Mouse (Mus musculus): ENCODE results near the gene Scml2. TPM values are rescaled to one million over a fixed set of nuclear protein-coding genes. Genes with fewer than 3 reads are reported as not detected.
"Not testable (repeated sequence)": the region's sequence is repeated elsewhere in the genome, so short reads cannot be mapped to it uniquely, and the experiment has no call there.

Gene Scml2
- polyA plus RNA-seq (2014; fragmentation: Nextera tagmentation; extraction: Ambion mirVana): 2.0 and 2.7 TPM in 2 replicates

GRCm38 (mm10) chrX:161116893-161117292 lies at the start of gene Scml2:
Scml2 (plus strand) TSS chrX:161117193.
- DNase-seq (ENCODE audit: low spot score); ATAC-seq (replicated peaks; ENCODE audit: low FRiP score); H3K4me3 ChIP-seq (ENCODE audit: low read depth, low read length); H3K9me3 ChIP-seq (ENCODE audit: control insufficient read depth, low read length); H3K4me2 ChIP-seq; H3K4me1 ChIP-seq (replicated peaks; ENCODE audit: control insufficient read depth, insufficient read depth, low read length); H3K27me3 ChIP-seq (replicated peaks; ENCODE audit: control insufficient read depth, insufficient read depth, low read length); H3K27ac ChIP-seq (ENCODE audit: low read depth, low read length); H3K9ac ChIP-seq (ENCODE audit: low read depth, low read length); H3K36me3 ChIP-seq (ENCODE audit: control insufficient read depth, insufficient read depth, low read length): not testable (repeated sequence)
- WGBS: 80% methylated on average over 1 of the region's 14 CpGs

GRCm38 (mm10) chrX:161075576-161075975 lies 41.4 kb upstream of the Scml2 start:
- H3K27me3 ChIP-seq (replicated peaks; ENCODE audit: control insufficient read depth, insufficient read depth, low read length); H3K4me3 ChIP-seq (ENCODE audit: low read depth, low read length); H3K27ac ChIP-seq (ENCODE audit: low read depth, low read length); H3K36me3 ChIP-seq (ENCODE audit: control insufficient read depth, insufficient read depth, low read length); ATAC-seq (replicated peaks; ENCODE audit: low FRiP score); H3K9ac ChIP-seq (ENCODE audit: low read depth, low read length); H3K4me2 ChIP-seq; H3K4me1 ChIP-seq (replicated peaks; ENCODE audit: control insufficient read depth, insufficient read depth, low read length); H3K9me3 ChIP-seq (ENCODE audit: control insufficient read depth, low read length); DNase-seq (ENCODE audit: low spot score): not testable (repeated sequence)
- WGBS: 90% methylated on average over 6 of the region's 6 CpGs

- H3K9me3 ChIP-seq (ENCODE audit: control insufficient read depth, low read length): no peaks in the 10 kb centered on the region
- peak overlapping the region; percentile 61 for H3K4me2 ChIP-seq
- H3K4me3 ChIP-seq (ENCODE audit: low read depth, low read length): peak overlapping the region; percentile 51
- 0 out of 2 replicates have a peak, but pooled peaks cover 4% of the 10 kb centered on the region for H3K27me3 ChIP-seq (replicated peaks; ENCODE audit: control insufficient read depth, insufficient read depth, low read length)
- H3K9ac ChIP-seq (ENCODE audit: low read depth, low read length): peak overlapping the region; percentile 60
- no peak overlapping the region for H3K27ac ChIP-seq (ENCODE audit: low read depth, low read length)
- DNase-seq (ENCODE audit: low spot score): peak; percentile 51
- 21% methylated on average over 21 of the region's 22 CpGs for WGBS
- peak; percentile 97 for ATAC-seq (replicated peaks; ENCODE audit: low FRiP score)
- H3K36me3 ChIP-seq (ENCODE audit: control insufficient read depth, insufficient read depth, low read length): no peaks in the 10 kb centered on the region
- H3K4me1 ChIP-seq (replicated peaks; ENCODE audit: control insufficient read depth, insufficient read depth, low read length): no peaks in the 10 kb centered on the region
Observed at GRCm38 (mm10) chrX:161162314-161163068, 45.5 kb downstream of the Scml2 start.

- Histone ChIP-seq H3K9me3 (ENCODE audit: control insufficient read depth, low read length) (no peaks in the 10 kb centered on the region), H3K27ac (ENCODE audit: low read depth, low read length) (no peak overlapping the region), H3K4me2 (peak overlapping the region; percentile 61), H3K27me3 (replicated peaks; ENCODE audit: control insufficient read depth, insufficient read depth, low read length) (0 out of 2 replicates have a peak, but pooled peaks cover 4% of the 10 kb centered on the region), H3K9ac (ENCODE audit: low read depth, low read length) (peak overlapping the region; percentile 60), H3K4me3 (ENCODE audit: low read depth, low read length) (peak overlapping the region; percentile 51), H3K36me3 (ENCODE audit: control insufficient read depth, insufficient read depth, low read length) (no peaks in the 10 kb centered on the region), H3K4me1 (replicated peaks; ENCODE audit: control insufficient read depth, insufficient read depth, low read length) (no peaks in the 10 kb centered on the region)
- peak; percentile 49; the same call in 1 of the 2 replicates for ATAC-seq (replicated peaks; ENCODE audit: low FRiP score)
- DNase-seq (ENCODE audit: low spot score): no peak
- WGBS: 18% methylated on average over 6 of the region's 6 CpGs
Observed at GRCm38 (mm10) chrX:161163069-161163416, 46.0 kb downstream of the Scml2 start.

GRCm38 (mm10) chrX:161287156-161287555 lies 170.2 kb downstream of the Scml2 start, which contains the start of gene Gm15262:
Gm15262 (plus strand) TSS chrX:161287456.
- ATAC-seq (replicated peaks; ENCODE audit: low FRiP score); H3K27ac ChIP-seq (ENCODE audit: low read depth, low read length); H3K9ac ChIP-seq (ENCODE audit: low read depth, low read length); H3K9me3 ChIP-seq (ENCODE audit: control insufficient read depth, low read length); H3K4me2 ChIP-seq; H3K36me3 ChIP-seq (ENCODE audit: control insufficient read depth, insufficient read depth, low read length); H3K27me3 ChIP-seq (replicated peaks; ENCODE audit: control insufficient read depth, insufficient read depth, low read length); H3K4me1 ChIP-seq (replicated peaks; ENCODE audit: control insufficient read depth, insufficient read depth, low read length); H3K4me3 ChIP-seq (ENCODE audit: low read depth, low read length); DNase-seq (ENCODE audit: low spot score): not testable (repeated sequence)
- 58% methylated on average over 2 of the region's 2 CpGs for WGBS

Other genes starting within 250 kb of the Scml2 start
- 2.6 and 3.3 TPM in 2 replicates for gene Gja6, start 210.1 kb upstream of the Scml2 start, polyA plus RNA-seq (2014; fragmentation: Nextera tagmentation; extraction: Ambion mirVana)
- gene Cdkl5, start 122.5 kb upstream of the Scml2 start, polyA plus RNA-seq (2014; fragmentation: Nextera tagmentation; extraction: Ambion mirVana): 0.57 and 0.95 TPM in 2 replicates
- not detected in 2 replicates for gene Gm15262, start 170.3 kb downstream of the Scml2 start, polyA plus RNA-seq (2014; fragmentation: Nextera tagmentation; extraction: Ambion mirVana)

All from liver, embryonic 11.5 days (tissue).